Mouse (Mus musculus) CH12.LX (cell line): ENCODE measurements around the gene Pdgfc. TPM values are rescaled to one million over a fixed set of nuclear protein-coding genes. Genes with fewer than 3 reads are reported as not detected.

ENCODE experiments used
- DNase-seq: peaks from one replicate; pipeline ENCODE4 v3.0.0-alpha.2; 2013; ENCODE audit errors: extremely low read depth
- H3K27ac ChIP-seq: 2 replicates; pipeline ENCODE4 v1.5.1; 2012; ENCODE audit warnings: low read depth, mild to moderate bottlenecking, control low read depth, moderate library complexity; ENCODE audit not compliant: insufficient read depth
- H3K27me3 ChIP-seq: replicated peaks from 2 replicates; pipeline ENCODE3; 2012; ENCODE audit warnings: inconsistent platforms
- H3K36me3 ChIP-seq, 2 experiments: replicated peaks in 1 of 2; 2 replicates each; pipeline versions ENCODE3 to v1.6.1; 2012; ENCODE audit warnings: inconsistent platforms in 1 of 2, low read length in 1 of 2, mild to moderate bottlenecking in 1 of 2, mixed read lengths in 1 of 2, moderate library complexity in 1 of 2; ENCODE audit not compliant: control insufficient read depth in 1 of 2, insufficient read depth in 1 of 2
- H3K4me1 ChIP-seq, 2 experiments: 2 replicates each; pipeline ENCODE4 v1.6.1; 2012; ENCODE audit warnings: inconsistent platforms in 1 of 2, moderate library complexity in 1 of 2; ENCODE audit not compliant: insufficient read depth in 2 of 2, control insufficient read depth in 1 of 2
- H3K4me2 ChIP-seq: 2 replicates; pipeline ENCODE4 v1.6.1; 2012; ENCODE audit warnings: low read depth, mild to moderate bottlenecking, control low read depth; ENCODE audit not compliant: poor library complexity, insufficient read depth, severe bottlenecking
- H3K4me3 ChIP-seq, 3 experiments: fragments of 150-350 bp in 1 of 3; sonication (generic) in 1 of 3; replicated peaks in 1 of 3; 2 replicates each; pipeline versions ENCODE3 to v1.5.1; 2011 to 2012; ENCODE audit warnings: low read depth in 2 of 3, low read length in 2 of 3, mild to moderate bottlenecking in 2 of 3, moderate library complexity in 2 of 3, control low read depth in 1 of 3, improper control_type of control experiment in 1 of 3, inconsistent platforms in 1 of 3, mixed read lengths in 1 of 3; ENCODE audit not compliant: poor library complexity in 1 of 3
- H3K79me2 ChIP-seq: replicated peaks from 2 replicates; pipeline ENCODE4 v1.6.1; 2012; ENCODE audit warnings: mild to moderate bottlenecking, moderate library complexity; ENCODE audit not compliant: control insufficient read depth, poor library complexity, insufficient read depth, severe bottlenecking; ENCODE audit errors: extremely low read depth
- H3K9ac ChIP-seq: 2 replicates; pipeline ENCODE4 v1.6.1; 2012; ENCODE audit warnings: low read depth, mild to moderate bottlenecking, control low read depth, moderate library complexity; ENCODE audit not compliant: insufficient read depth
- H3K9me3 ChIP-seq: replicated peaks from 2 replicates; pipeline ENCODE3; 2012; ENCODE audit warnings: low read length, inconsistent platforms, mixed read lengths
- BHLHE40 ChIP-seq: IDR thresholded peaks from 2 replicates; pipeline ENCODE4 v1.6.1; 2011; ENCODE audit warnings: mild to moderate bottlenecking, low read depth, low read length, improper control_type of control experiment
- CHD1 ChIP-seq: IDR thresholded peaks from 2 replicates; pipeline ENCODE4 v1.6.1; 2012; ENCODE audit warnings: low read depth, low read length, improper control_type of control experiment, inconsistent platforms
- CTCF ChIP-seq, 2 experiments: IDR thresholded peaks in 1 of 2; conservative IDR thresholded peaks in 1 of 2; 2 replicates each; pipeline ENCODE4 v1.5.1; 2011 to 2012; ENCODE audit warnings: low read depth in 2 of 2, low read length in 2 of 2, improper control_type of control experiment in 1 of 2, inconsistent platforms in 1 of 2, mild to moderate bottlenecking in 1 of 2, moderate library complexity in 1 of 2
- EP300 ChIP-seq: IDR thresholded peaks from 2 replicates; pipeline ENCODE4 v1.6.1; 2011; ENCODE audit warnings: low read length, improper control_type of control experiment
- ETS1 ChIP-seq: conservative IDR thresholded peaks from 2 replicates; pipeline ENCODE4 v1.6.1; 2012; ENCODE audit warnings: low read depth, mild to moderate bottlenecking, inconsistent platforms, low read length, improper control_type of control experiment, moderate library complexity
- GABPA ChIP-seq: IDR thresholded peaks from 2 replicates; pipeline ENCODE4 v1.6.1; 2012; ENCODE audit warnings: low read depth, low read length, improper control_type of control experiment, inconsistent platforms; ENCODE audit not compliant: insufficient replicate concordance
- HCFC1 ChIP-seq: IDR thresholded peaks from 2 replicates; pipeline ENCODE4 v1.6.1; 2012; ENCODE audit warnings: low read depth, mild to moderate bottlenecking, inconsistent platforms, low read length, improper control_type of control experiment
- JUN ChIP-seq: IDR thresholded peaks from 2 replicates; pipeline ENCODE4 v1.6.1; 2011; ENCODE audit warnings: low read depth, mild to moderate bottlenecking, low read length, improper control_type of control experiment, moderate library complexity; ENCODE audit not compliant: insufficient read depth
- JUND ChIP-seq: conservative IDR thresholded peaks from 2 replicates; pipeline ENCODE4 v1.6.1; 2011; ENCODE audit warnings: low read depth, low read length, improper control_type of control experiment
- KAT2A ChIP-seq: IDR thresholded peaks from 2 replicates; pipeline ENCODE4 v1.6.1; 2012; ENCODE audit warnings: low read length, improper control_type of control experiment, inconsistent platforms; ENCODE audit not compliant: insufficient replicate concordance
- MAFK ChIP-seq: IDR thresholded peaks from 2 replicates; pipeline ENCODE4 v1.6.1; 2011; ENCODE audit warnings: low read length, improper control_type of control experiment; ENCODE audit not compliant: insufficient replicate concordance
- MAX ChIP-seq: IDR thresholded peaks from 2 replicates; pipeline ENCODE4 v1.6.1; 2011; ENCODE audit warnings: low read length, improper control_type of control experiment
- MEF2A ChIP-seq: IDR thresholded peaks from 2 replicates; pipeline ENCODE4 v1.6.1; 2014; ENCODE audit warnings: low read depth, mild to moderate bottlenecking, inconsistent platforms, low read length, improper control_type of control experiment, borderline replicate concordance
- NRF1 ChIP-seq: IDR thresholded peaks from 2 replicates; pipeline ENCODE4 v1.6.1; 2014; ENCODE audit warnings: low read depth, mild to moderate bottlenecking, inconsistent platforms, low read length, improper control_type of control experiment, moderate library complexity
- POLR2A ChIP-seq: IDR thresholded peaks from 2 replicates; pipeline ENCODE4 v1.6.1; 2011; ENCODE audit warnings: low read depth, mild to moderate bottlenecking, improper control_type of control experiment, low read length
- RAD21 ChIP-seq: IDR thresholded peaks from 2 replicates; pipeline ENCODE4 v1.6.1; 2011; ENCODE audit warnings: low read depth, mild to moderate bottlenecking, low read length, improper control_type of control experiment, moderate library complexity
- RCOR1 ChIP-seq: conservative IDR thresholded peaks from 2 replicates; pipeline ENCODE4 v1.6.1; 2012; ENCODE audit warnings: low read depth, mild to moderate bottlenecking, inconsistent platforms, low read length, improper control_type of control experiment
- TBP ChIP-seq: conservative IDR thresholded peaks from 2 replicates; pipeline ENCODE4 v1.6.1; 2011; ENCODE audit warnings: low read depth, low read length, improper control_type of control experiment
- TCF12 ChIP-seq: IDR thresholded peaks from 2 replicates; pipeline ENCODE4 v1.6.1; 2014; ENCODE audit warnings: low read depth, mild to moderate bottlenecking, inconsistent platforms, low read length, improper control_type of control experiment
- UBTF ChIP-seq: IDR thresholded peaks from 2 replicates; pipeline ENCODE4 v1.6.1; 2012; ENCODE audit warnings: low read depth, mild to moderate bottlenecking, inconsistent platforms, low read length, improper control_type of control experiment, moderate library complexity
- USF2 ChIP-seq: conservative IDR thresholded peaks from 2 replicates; pipeline ENCODE4 v1.6.1; 2011; ENCODE audit warnings: low read depth, low read length, improper control_type of control experiment
- ZKSCAN1 ChIP-seq: IDR thresholded peaks from 2 replicates; pipeline ENCODE4 v1.6.1; 2012; ENCODE audit warnings: low read depth, inconsistent platforms, low read length, improper control_type of control experiment, borderline replicate concordance
- ZNF384 ChIP-seq: IDR thresholded peaks from 2 replicates; pipeline ENCODE4 v1.6.1; 2012; ENCODE audit warnings: low read depth, low read length, improper control_type of control experiment, inconsistent platforms
- dilution Hi-C: fragments of 300-500 bp; cut with MboI; formaldehyde crosslinking; loops from 2 replicates; pipeline ENCODE4 v1.14.3; 2020; ENCODE audit warnings: low sequenced_read_pairs; ENCODE audit not compliant: extremely low pct_unique_long_range_greater_than_20kb, extremely low pct_ligation_motif_present
- in situ Hi-C: fragments of 300-500 bp; cut with MboI; formaldehyde crosslinking; loops from 3 replicates; pipeline ENCODE4 v1.14.3; 2019; ENCODE audit warnings: low sequenced_read_pairs, low pct_ligation_motif_present, low pct_unique_long_range_greater_than_20kb, mixed read lengths
- polyA plus RNA-seq: library from polyadenylated mRNA; unstranded; fragments of >175 nt; gene quantifications from 2 replicates; pipeline ENCODE4 v1.2.1, GENCODE M21; 2012; ENCODE audit warnings: low read depth; ENCODE audit not compliant: insufficient read length
- total RNA-seq, 2 experiments: library from RNA; depleted of rRNA; stranded (reverse); fragments of 300-350 nt in 1 of 2; fragments of >200 nt in 1 of 2; gene quantifications; 2 replicates each; pipeline ENCODE4 v1.2.3; 2012 to 2014

Pdgfc gene
- total and polyA plus RNA-seq, 3 experiments: 0.09 to 0.20 (median 0.17) TPM

GRCm38 (mm10) chr3:81022266-81022665 lies 13.9 kb upstream of the Pdgfc start:
- H3K4me3 ChIP-seq: no peak overlapping the region
- no peak for DNase-seq
- no peaks in the 10 kb centered on the region for H3K27me3 ChIP-seq
- H3K27ac ChIP-seq: no peak overlapping the region
- no peaks in the 10 kb centered on the region for H3K4me1 ChIP-seq
- no peak overlapping the region for H3K9ac ChIP-seq
- in situ Hi-C loops: no loop called here
- no peak overlapping the region for H3K4me2 ChIP-seq
- dilution Hi-C loops: no loop called here
- no peaks in the 10 kb centered on the region for H3K9me3 ChIP-seq
- no peaks in the 10 kb centered on the region for H3K36me3 ChIP-seq
- TF ChIP-seq RCOR1 (no peak), ZNF384 (no peak), ETS1 (no peak), GABPA (no peak), MAFK (no peak), KAT2A (no peak), EP300 (no peak), JUN (no peak), TCF12 (no peak), CHD1 (no peak), CTCF (conservative IDR thresholded peaks at IDR 0.05 in 1 of 2, IDR thresholded peaks at IDR 0.05 in 1 of 2; ENCODE audit: low read depth in 2 of 2, low read length in 2 of 2) (no peak), JUND (no peak), POLR2A (no peak)
- no peaks in the 10 kb centered on the region for H3K79me2 ChIP-seq

DNA sequence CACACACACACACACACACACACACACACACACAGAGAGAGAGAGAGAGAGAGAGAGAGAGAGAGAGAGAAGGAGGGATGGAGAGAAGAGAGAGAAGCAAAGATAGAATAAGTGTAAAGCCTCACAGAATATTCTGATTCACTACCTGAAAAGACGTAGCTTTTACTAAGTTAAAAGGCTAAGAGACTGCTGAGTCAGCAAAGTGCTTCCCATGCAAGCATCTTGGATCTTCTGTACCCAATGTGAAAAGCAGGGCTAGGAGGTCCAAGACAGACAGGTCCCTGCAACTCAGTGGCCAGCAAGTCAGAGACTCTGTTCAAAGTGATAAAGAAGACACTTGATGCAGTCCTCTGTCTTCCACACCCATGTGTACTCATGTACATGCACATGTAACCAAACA lies 13.4 kb upstream of the Pdgfc start:
- dilution Hi-C loops (no loop called here), in situ Hi-C loops (no loop called here)
- Histone ChIP-seq H3K79me2 (no peaks in the 10 kb centered on the region), H3K27me3 (no peaks in the 10 kb centered on the region), H3K9ac (no peak overlapping the region), H3K27ac (no peak overlapping the region), H3K36me3 (no peaks in the 10 kb centered on the region), H3K4me3 (no peak overlapping the region), H3K9me3 (no peaks in the 10 kb centered on the region), H3K4me1 (no peaks in the 10 kb centered on the region), H3K4me2 (no peak overlapping the region)
- DNase-seq: no peak
- TF ChIP-seq CTCF (conservative IDR thresholded peaks at IDR 0.05 in 1 of 2, IDR thresholded peaks at IDR 0.05 in 1 of 2; ENCODE audit: low read depth in 2 of 2, low read length in 2 of 2): no peak
- TF ChIP-seq MAFK: peak; percentile 91
- TF ChIP-seq, all 38 proteins: peak for 1

GRCm38 (mm10) chr3:81023568-81023967 lies 12.6 kb upstream of the Pdgfc start:
- Histone ChIP-seq H3K9me3 (no peaks in the 10 kb centered on the region), H3K27ac (no peak overlapping the region), H3K4me2 (no peak overlapping the region), H3K4me3 (no peak overlapping the region), H3K4me1 (no peaks in the 10 kb centered on the region), H3K36me3 (no peaks in the 10 kb centered on the region), H3K27me3 (no peaks in the 10 kb centered on the region), H3K79me2 (no peaks in the 10 kb centered on the region), H3K9ac (no peak overlapping the region)
- TF ChIP-seq MAX (no peak), UBTF (no peak), CHD1 (no peak), POLR2A (no peak), HCFC1 (no peak), RCOR1 (no peak), NRF1 (no peak), RAD21 (no peak), MEF2A (no peak), TBP (no peak), USF2 (no peak), MAFK (no peak), ZKSCAN1 (no peak), GABPA (no peak), BHLHE40 (no peak)
- in situ Hi-C loops (no loop called here), dilution Hi-C loops (no loop called here)
- no peak for DNase-seq
